Mouse (Mus musculus) right cerebral cortex, adult 18-20 months (tissue): ENCODE measurements around the gene Aox3.

Experiments used
- DNase-seq: peaks from one replicate; pipeline ENCODE4 v3.0.0; 2022; ENCODE audit warnings: mixed read lengths

Aox3 gene

GRCm38 (mm10) chr1:58112880-58113279 is at the start of gene Aox3:
Gene Aox3, plus strand, starts transcription at chr1:58113130.
- DNase-seq: peak; percentile 82

GRCm38 (mm10) chr1:58065151-58065550 is 47.8 kb upstream of the Aox3 start:
- no peak for DNase-seq

DNA sequence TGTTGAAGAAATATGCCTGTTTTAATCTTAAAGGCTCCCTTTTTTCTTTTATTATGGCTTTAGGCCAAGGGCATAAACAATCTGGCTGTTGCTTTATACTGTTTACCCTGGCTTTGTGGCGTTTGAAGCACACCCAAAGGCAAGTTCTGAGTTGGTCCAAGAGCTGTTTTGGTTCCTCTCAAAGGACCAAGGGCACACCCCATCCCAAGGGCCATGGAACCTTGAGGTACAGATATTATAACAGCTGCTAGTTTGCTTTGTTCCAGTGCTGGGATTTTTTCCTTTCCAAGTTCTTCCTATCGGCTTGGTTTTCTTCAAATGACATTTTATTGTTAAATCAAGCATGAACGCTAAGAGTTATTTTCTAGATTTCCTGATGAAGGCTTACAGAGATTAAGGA is 47.3 kb upstream of the Aox3 start:
- no peak for DNase-seq

GRCm38 (mm10) chr1:58069181-58069580 is 43.7 kb upstream of the Aox3 start:
- no peak for DNase-seq

GRCm38 (mm10) chr1:58070091-58070490 is 42.8 kb upstream of the Aox3 start:
- no peak for DNase-seq

GRCm38 (mm10) chr1:58071006-58071405 is 41.9 kb upstream of the Aox3 start:
- no peak for DNase-seq

DNA sequence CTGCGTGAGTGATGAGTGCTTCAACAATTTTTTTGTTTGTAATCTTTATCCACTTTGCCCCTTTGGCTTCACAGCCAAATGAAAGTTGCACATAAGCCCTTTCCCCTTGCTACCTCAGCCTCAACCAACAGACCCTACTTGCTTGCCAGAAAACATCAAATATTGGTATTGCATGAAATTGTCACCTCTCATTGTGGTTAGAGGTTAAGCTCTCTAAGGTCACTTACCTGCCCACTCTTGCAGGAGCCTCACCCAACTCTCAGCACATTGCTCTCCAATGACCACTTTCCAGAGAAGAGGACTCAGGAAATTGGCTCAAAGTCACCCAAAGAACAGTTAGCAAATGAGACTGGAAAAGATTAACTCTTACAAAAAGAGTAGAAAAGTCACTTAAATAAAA is 41.4 kb upstream of the Aox3 start:
- DNase-seq: no peak

GRCm38 (mm10) chr1:58072416-58072815 is 40.5 kb upstream of the Aox3 start:
- DNase-seq: no peak

DNA sequence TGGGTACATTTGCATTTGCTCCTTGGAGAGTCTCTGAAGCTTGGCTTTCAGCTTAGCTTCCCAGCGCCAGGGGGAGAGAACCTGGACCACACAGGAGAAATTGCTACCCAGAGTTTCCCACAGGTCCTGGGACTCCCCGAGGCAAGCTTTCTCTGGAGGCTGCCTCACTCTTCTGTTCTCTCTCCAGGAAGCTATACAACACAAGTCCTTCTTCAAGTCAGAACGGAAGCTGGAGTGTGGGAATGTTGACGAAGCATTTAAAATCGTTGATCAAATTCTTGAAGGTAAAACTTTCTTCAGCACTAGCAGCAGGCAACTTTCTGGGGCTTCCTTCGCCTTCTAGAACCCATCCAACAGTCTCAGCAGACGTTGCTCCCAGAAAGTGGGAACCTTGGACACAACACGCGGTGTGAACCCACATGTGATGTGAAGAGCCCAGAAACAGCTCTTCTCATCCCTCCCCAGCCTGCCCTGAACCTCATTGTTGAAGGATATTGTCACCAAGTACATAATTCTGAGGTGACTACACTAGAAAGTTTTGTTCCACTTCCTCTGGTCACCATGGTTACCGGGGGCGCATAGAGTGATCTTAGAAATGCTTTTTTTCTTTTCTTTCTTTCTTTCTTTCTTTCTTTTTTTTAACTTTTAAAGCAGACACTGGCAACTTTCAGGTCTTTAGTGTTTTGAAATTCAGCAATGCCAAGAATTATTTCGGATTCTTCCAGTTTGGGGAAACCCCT is 39.8 kb upstream of the Aox3 start:
- no peak for DNase-seq

DNA sequence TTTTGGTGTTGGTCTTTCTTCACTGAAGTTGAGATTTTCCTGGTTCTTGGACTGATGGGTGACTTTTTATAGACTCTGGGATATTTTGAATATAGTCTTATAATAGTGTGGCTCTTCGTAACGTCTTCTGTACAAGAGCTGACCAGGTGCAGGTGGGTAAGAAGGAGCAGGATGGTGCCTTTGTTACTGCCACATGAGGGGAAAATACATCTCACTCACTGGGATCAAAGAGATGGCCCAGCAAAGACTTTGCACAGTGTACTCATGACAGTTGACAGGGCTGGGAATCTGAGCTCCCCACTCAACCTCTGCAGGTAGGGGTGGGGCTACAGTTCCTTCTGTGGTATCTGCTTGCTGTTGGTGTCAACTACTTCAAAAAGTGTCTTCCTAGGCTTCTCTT is 38.7 kb upstream of the Aox3 start:
- DNase-seq: no peak

GRCm38 (mm10) chr1:58077882-58078281 is 35.0 kb upstream of the Aox3 start:
- no peak for DNase-seq

DNA sequence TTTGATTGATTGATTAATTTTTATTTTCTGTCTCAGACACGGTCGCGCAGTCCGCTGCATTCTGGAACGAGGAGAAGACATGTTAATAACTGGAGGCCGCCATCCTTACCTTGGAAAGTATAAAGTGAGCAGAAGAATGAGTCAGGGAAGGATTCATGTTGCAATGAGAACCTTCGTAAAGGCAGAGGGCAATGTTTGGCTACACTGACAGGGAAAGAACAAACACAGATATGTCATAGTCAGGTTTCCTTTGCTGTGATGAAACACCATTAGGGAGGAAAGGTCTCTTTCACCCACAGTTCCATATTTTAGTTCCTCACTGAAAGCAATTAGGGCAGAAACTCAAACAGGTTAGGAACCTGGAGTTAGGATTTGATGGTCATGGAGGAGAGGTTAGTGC is 34.5 kb upstream of the Aox3 start:
- DNase-seq: no peak

DNA sequence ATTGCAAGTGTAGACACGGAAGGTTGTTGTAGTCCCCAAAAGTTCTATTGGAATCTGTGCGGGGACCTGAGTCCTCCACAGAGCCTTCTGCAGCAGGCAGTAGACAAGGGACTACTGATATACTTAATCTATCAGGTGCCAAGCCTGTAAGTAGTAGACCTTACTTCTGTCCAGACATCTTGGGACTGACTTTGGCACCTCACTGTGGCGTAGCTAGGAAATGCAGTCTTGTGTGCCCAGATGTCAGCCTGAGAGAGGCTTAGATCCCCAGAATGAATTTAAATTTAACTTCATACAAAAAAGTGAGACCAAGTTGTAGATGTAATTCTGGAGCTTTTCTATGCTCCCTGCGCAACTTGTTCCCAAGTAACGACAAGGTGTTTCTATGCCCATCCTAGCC is 33.2 kb upstream of the Aox3 start:
- DNase-seq: no peak

DNA sequence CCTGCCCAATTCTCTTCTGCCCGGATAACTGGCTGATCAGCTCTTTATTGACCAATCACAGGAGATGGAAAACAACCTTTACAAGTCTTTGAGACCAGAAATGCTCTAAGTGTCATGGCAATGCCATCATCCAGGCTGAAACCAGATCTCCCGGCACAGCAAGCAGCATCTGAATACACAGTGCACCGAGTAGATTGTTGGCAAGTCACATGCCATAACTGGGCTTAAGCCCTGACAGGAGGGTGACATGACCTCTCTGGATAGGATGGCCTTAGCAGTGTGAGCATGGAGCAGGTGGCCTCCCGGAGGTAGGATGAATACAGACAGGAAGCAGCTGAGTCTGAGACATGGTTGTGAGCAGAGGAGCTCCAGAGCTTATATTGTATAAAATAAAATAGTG is 32.5 kb upstream of the Aox3 start:
- no peak for DNase-seq

DNA sequence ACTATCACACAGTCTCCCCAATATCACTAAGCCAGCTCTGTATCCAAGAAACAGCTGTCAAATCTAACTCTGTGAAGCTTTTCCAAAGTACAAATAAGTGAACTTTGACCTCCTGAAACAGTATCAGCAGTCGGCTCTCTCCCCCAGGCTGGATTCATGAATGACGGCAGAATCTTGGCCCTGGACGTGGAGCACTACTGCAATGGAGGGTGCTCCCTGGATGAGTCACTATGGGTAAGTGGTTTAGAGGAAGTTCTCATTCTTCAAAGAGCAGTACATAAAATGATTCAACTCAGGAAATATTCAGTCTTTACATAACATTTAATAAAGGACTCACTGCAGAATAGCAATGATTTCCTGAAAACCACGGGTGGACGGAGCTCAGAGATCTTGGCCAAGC is 31.6 kb upstream of the Aox3 start:
- no peak for DNase-seq

DNA sequence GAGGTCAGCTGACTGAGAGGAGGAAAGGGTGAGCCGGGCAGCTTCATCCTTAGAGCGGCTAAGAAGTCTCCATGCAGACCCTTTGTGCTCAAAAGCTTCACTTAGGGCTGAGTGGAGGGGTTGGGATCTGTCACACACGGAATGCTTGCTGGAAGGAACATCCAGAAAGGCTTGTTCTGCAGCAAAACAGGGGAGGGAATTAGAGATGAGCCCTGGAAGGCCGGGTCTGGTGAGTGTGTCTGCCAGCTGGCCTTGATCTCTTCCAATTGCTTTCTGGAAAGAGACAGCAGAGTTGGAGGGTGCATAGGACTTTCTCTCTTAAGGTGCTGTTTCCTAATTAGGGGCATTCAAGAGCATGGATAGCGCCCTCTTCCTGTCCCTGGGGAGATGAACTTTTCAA is 23.6 kb upstream of the Aox3 start:
- no peak for DNase-seq

- no peak for DNase-seq
These were observed 22.7 kb upstream of the Aox3 start for GRCm38 (mm10) chr1:58090191-58090590.

DNA sequence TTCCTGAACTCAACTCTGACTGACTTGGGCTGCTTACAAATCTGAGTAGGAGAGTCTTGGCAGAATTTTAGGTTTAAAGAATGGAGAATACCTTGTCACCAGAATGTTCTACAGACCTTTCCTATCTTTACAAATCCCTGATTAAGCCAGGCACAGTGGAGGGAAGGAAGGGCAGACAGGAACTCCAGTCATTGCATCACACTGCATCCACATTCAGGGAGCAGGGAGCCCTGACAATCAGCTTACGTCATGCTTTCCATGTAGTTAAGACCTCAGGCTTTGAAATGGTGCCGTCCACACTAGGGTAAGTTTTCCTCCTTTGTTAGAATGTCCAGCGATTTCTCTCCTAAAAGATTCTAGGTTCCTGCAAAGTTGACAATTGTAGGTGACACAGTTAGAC is 21.7 kb upstream of the Aox3 start:
- DNase-seq: no peak

GRCm38 (mm10) chr1:58091992-58092560 is 20.9 kb upstream of the Aox3 start:
- DNase-seq: no peak

- no peak for DNase-seq
These were observed 15.6 kb upstream of the Aox3 start for GRCm38 (mm10) chr1:58097338-58097737.

DNA sequence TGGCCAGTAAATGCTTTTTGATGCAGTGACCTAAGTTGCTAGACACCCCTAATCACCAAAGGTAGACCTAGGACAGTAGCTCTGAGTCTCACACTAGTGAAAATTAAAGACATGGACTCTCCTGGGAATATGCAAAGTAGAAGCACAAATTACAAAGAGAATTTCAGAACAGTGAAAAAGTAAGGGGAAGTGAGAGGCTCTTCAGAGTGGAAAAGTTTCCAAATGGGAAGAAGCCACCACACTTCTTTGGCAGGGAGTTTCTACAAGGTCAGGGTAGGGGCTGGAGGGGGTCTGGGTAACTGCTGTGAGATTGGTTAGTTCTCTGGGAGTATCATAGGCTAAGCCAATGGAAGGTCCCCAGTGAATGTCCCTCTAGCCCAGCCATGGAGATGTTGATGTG is 13.8 kb upstream of the Aox3 start:
- no peak for DNase-seq

DNA sequence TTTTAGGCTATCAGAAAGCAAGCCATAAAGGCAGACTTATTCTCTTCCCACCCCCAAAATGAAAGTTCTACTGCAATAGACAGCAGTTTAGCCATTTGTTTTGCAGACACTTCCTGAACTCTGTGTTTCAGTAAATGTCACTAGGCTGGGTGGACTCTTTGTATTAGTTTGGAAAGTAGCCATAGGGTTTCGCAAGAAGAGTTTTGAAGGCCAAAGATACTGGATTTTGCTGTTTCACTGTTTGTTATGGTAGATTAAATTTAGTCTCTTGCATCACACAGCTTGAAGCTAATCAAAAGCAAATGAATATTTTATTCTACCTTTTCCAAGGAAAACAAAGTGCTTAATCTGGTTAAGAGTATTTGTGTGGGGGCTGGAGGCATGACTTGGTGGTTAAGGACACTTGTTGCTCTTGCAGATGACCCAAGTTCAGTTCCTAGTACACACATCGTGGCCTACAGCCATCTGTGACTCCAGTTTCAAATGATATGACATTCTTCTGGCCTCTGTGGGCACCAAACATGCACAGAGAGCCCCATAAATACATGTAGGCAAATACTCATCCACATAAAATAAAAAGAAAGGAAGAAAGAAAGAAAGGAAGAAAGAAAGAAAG is 11.3 kb upstream of the Aox3 start:
- no peak for DNase-seq

GRCm38 (mm10) chr1:58102494-58102893 is 10.4 kb upstream of the Aox3 start:
- no peak for DNase-seq

- no peak for DNase-seq
These were observed 7.2 kb upstream of the Aox3 start for GRCm38 (mm10) chr1:58105685-58106084.

DNA sequence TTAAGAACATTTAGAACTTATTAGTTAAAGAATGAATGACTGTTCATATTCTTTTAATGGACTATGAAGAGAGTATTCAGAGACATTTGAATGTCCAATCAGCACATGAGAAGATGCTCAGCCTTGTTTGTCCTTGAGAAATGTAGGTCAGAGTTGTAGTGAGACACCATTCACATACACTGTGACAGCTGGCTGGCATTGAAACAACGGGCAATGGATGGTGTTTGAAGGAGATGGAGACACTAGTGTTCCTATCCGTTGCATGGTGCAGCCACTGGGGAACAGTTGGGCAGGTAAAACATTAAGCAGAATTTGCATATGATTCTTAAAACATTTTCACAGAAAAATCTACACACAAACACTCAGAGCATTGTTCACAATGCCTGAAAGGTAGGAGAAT is 5.9 kb upstream of the Aox3 start:
- no peak for DNase-seq
